Mouse (Mus musculus): ENCODE measurements around the gene Fgf10.

Fgf10 gene

GRCm38 (mm10) chr13:118716726-118717125 lies 47.1 kb downstream of the Fgf10 start:
- no peak for DNase-seq (ENCODE audit: low spot score)

GRCm38 (mm10) chr13:118718396-118718795 lies 48.8 kb downstream of the Fgf10 start:
- no peak for DNase-seq (ENCODE audit: low spot score)

GRCm38 (mm10) chr13:118721668-118722067 lies 52.1 kb downstream of the Fgf10 start:
- no peak for DNase-seq (ENCODE audit: low spot score)

GRCm38 (mm10) chr13:118731850-118732552 lies 62.4 kb downstream of the Fgf10 start:
- DNase-seq (ENCODE audit: low spot score) = no peak

- DNase-seq (ENCODE audit: low spot score) = no peak
Observed at GRCm38 (mm10) chr13:118739854-118740411, 70.3 kb downstream of the Fgf10 start.

- no peak for DNase-seq (ENCODE audit: low spot score)
Observed at GRCm38 (mm10) chr13:118742788-118743187, 73.2 kb downstream of the Fgf10 start.

GRCm38 (mm10) chr13:118744806-118745205 lies 75.2 kb downstream of the Fgf10 start:
- DNase-seq (ENCODE audit: low spot score) = no peak

GRCm38 (mm10) chr13:118746427-118746826 lies 76.8 kb downstream of the Fgf10 start:
- no peak for DNase-seq (ENCODE audit: low spot score)

- DNase-seq (ENCODE audit: low spot score) = no peak
Observed at GRCm38 (mm10) chr13:118754024-118754423, 84.4 kb downstream of the Fgf10 start.

- DNase-seq (ENCODE audit: low spot score) = no peak
Observed at GRCm38 (mm10) chr13:118759021-118759420, 89.4 kb downstream of the Fgf10 start.

- DNase-seq (ENCODE audit: low spot score) = no peak
Observed at GRCm38 (mm10) chr13:118762982-118763381, 93.4 kb downstream of the Fgf10 start.

- DNase-seq (ENCODE audit: low spot score) = no peak
Observed at GRCm38 (mm10) chr13:118772188-118772587, 102.6 kb downstream of the Fgf10 start.

GRCm38 (mm10) chr13:118775148-118775547 lies 105.6 kb downstream of the Fgf10 start:
- no peak for DNase-seq (ENCODE audit: low spot score)

- DNase-seq (ENCODE audit: low spot score) = no peak
Observed at GRCm38 (mm10) chr13:118779161-118779560, 109.6 kb downstream of the Fgf10 start.

- no peak for DNase-seq (ENCODE audit: low spot score)
Observed at GRCm38 (mm10) chr13:118791753-118792152, 122.2 kb downstream of the Fgf10 start.

GRCm38 (mm10) chr13:118792198-118792597 lies 122.6 kb downstream of the Fgf10 start:
- DNase-seq (ENCODE audit: low spot score) = no peak

GRCm38 (mm10) chr13:118800176-118800575 lies 130.6 kb downstream of the Fgf10 start:
- no peak for DNase-seq (ENCODE audit: low spot score)

- DNase-seq (ENCODE audit: low spot score) = no peak
Observed at GRCm38 (mm10) chr13:118806662-118807061, 137.1 kb downstream of the Fgf10 start.

GRCm38 (mm10) chr13:118819785-118820184 lies 150.2 kb downstream of the Fgf10 start:
- DNase-seq (ENCODE audit: low spot score) = no peak

GRCm38 (mm10) chr13:118823113-118823512 lies 153.5 kb downstream of the Fgf10 start:
- DNase-seq (ENCODE audit: low spot score) = no peak

GRCm38 (mm10) chr13:118825102-118825501 lies 155.5 kb downstream of the Fgf10 start:
- DNase-seq (ENCODE audit: low spot score) = no peak

GRCm38 (mm10) chr13:118828604-118829381 lies 159.2 kb downstream of the Fgf10 start:
- no peak for DNase-seq (ENCODE audit: low spot score)

- no peak for DNase-seq (ENCODE audit: low spot score)
Observed at GRCm38 (mm10) chr13:118834021-118834420, 164.4 kb downstream of the Fgf10 start.

All from testis, postnatal 14 days (tissue).